Mouse (Mus musculus): ENCODE results near the gene Gm11733.

GRCm38 (mm10) chr11:117491408-117492208, 7.4 kb downstream of the Gm11733 start:
- TF ChIP-seq CTCF (IDR thresholded peaks at IDR 0.05; ENCODE audit: extremely low read depth, insufficient read depth, insufficient read length, insufficient replicate concordance) (no peak), POLR2A (IDR thresholded peaks at IDR 0.05; ENCODE audit: low read depth, low read length) (no peak)

Measured in spleen, adult 2 months (tissue).